Mouse (Mus musculus) intestine, postnatal 0 days (tissue): Measurements from ENCODE around the gene Psd. TPM values are rescaled to one million over a fixed set of nuclear protein-coding genes. Genes with fewer than 3 reads are reported as not detected.

ENCODE experiments used
- ATAC-seq: fragments of 200-750 bp; cut with Nextera tagmentation; 2 replicates; pipeline ENCODE4 v1.8.0; 2017; ENCODE audit warnings: mild to moderate bottlenecking, moderate TSS enrichment, moderate library complexity
- H3K27ac ChIP-seq: fragments of 300-500 bp; sonication (generic); 2 replicates; pipeline ENCODE4 v1.5.1; 2014; ENCODE audit warnings: mild to moderate bottlenecking, low read depth, low read length, moderate library complexity
- H3K27me3 ChIP-seq: fragments of 300-500 bp; sonication (generic); replicated peaks from 2 replicates; pipeline ENCODE4 v1.6.1; 2014; ENCODE audit warnings: low read length, mixed read lengths; ENCODE audit not compliant: control insufficient read depth, insufficient read depth
- H3K36me3 ChIP-seq: fragments of 300-500 bp; sonication (generic); 2 replicates; pipeline ENCODE4 v1.6.1; 2014; ENCODE audit warnings: mild to moderate bottlenecking, moderate library complexity; ENCODE audit not compliant: control insufficient read depth, insufficient read depth
- H3K4me1 ChIP-seq: fragments of 300-500 bp; sonication (generic); replicated peaks from 2 replicates; pipeline ENCODE4 v1.6.1; 2014; ENCODE audit warnings: antibody characterized with exemption, low read length, mixed read lengths; ENCODE audit not compliant: control insufficient read depth, insufficient read depth
- H3K4me2 ChIP-seq: fragments of 300-500 bp; sonication (generic); replicated peaks from 2 replicates; pipeline ENCODE4 v1.6.1; 2014; ENCODE audit warnings: low read depth, mild to moderate bottlenecking, moderate library complexity
- H3K4me3 ChIP-seq: fragments of 300-500 bp; sonication (generic); 2 replicates; pipeline ENCODE4 v1.5.1; 2014; ENCODE audit warnings: low read depth, low read length
- H3K9ac ChIP-seq: fragments of 300-500 bp; sonication (generic); 2 replicates; pipeline ENCODE4 v1.6.1; 2014; ENCODE audit warnings: mild to moderate bottlenecking, low read depth, low read length
- H3K9me3 ChIP-seq: fragments of 300-500 bp; sonication (generic); 2 replicates; pipeline ENCODE4 v1.6.1; 2016; ENCODE audit warnings: mixed run types; ENCODE audit not compliant: control insufficient read depth
- CTCF ChIP-seq: sonication (generic); IDR thresholded peaks from 2 replicates; pipeline ENCODE4 v1.5.1; 2016; ENCODE audit warnings: low read depth, mild to moderate bottlenecking, control low read depth, antibody characterized with exemption, moderate library complexity
- WGBS: fragments of 180-500 bp; shearing (Covaris S2); extraction: QIAGEN DNeasy Blood & Tissue Kit; methylation state at CpG from one replicate; pipeline ENCODE4 v1.1.7; 2014; 5-methylcytosine and 5-hydroxymethylcytosine counted together
- polyA plus RNA-seq: library from polyadenylated mRNA; unstranded; fragments of >200 nt; fragmentation: Nextera tagmentation; extraction: Ambion mirVana; gene quantifications from 2 replicates; pipeline ENCODE4 v1.2.1, GENCODE M21; 2015

Psd gene
- 27.1 and 30.1 TPM in 2 replicates for polyA plus RNA-seq

DNA sequence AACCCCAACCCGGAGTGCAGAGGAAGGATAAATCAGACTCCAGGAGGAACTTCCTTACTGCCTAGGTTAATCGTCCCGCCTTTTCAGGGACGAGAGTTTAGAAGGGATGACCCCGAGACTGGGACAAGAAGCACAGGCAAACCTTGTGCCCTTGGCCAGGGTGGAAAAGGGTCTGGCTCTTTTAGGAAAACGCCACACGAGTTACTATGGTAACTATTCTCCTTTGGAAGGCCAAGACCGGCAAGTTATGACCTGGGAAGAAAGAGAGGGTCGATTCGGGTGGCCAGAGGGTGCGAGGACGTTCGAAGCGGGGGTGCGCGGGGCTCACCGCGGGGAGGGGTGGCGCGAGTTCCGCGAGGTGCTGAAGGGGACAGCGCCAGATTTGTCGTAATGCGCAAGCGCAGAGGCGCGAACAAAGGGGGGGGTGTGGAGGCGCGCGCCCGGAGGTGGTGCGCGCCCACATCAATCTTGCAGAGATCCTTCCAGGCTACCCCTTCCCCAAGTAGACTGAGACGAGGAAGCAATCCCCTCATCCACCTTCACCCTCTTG is at the start of gene Psd:
Gene Psd (minus strand): TSS at position 401 of the 550 bp plus-strand sequence.
- TF ChIP-seq CTCF = no peak
- H3K27ac ChIP-seq = peak within 1 kb of the TSS; percentile 82; the same call in 1 of the 2 replicates
- ATAC-seq = no peak
- no peaks in the 10 kb centered on the region for H3K9me3 ChIP-seq
- H3K9ac ChIP-seq = peak within 1 kb of the TSS; percentile 62; the same call in 1 of the 2 replicates
- H3K4me1 ChIP-seq = peaks cover 18% of the 10 kb centered on the region; the same call in 1 of the 2 replicates
- H3K4me2 ChIP-seq = peak within 1 kb of the TSS; percentile 94
- peak within 1 kb of the TSS; percentile 66 for H3K4me3 ChIP-seq
- WGBS = under 1% methylated on average over 35 of the region's 35 CpGs
- H3K27me3 ChIP-seq = peaks cover 41% of the 10 kb centered on the region
- peaks cover 17% of the 10 kb centered on the region for H3K36me3 ChIP-seq

DNA sequence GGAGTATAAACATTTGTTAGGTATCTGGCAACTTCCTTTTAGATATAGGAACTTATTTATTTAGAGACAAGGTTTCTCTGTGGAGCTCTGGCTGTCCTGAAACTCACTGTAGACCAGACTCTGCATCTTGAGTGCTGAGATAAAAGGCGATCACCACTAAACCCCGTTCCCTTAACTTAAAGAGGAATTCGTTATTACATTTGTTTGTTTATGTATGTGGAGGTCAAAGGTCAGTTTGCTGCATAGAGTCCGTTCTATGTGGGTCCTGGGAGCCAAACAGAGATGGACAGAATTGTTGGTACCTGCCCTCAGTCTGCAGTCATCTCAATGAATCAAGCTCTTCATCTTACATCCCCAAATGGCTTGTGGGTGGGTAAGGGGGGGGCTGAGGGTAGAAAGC is 48.9 kb upstream of the Psd start:
- ATAC-seq = no peak
- no peak overlapping the region for H3K27ac ChIP-seq
- H3K27me3 ChIP-seq = no peaks in the 10 kb centered on the region
- no peaks in the 10 kb centered on the region for H3K9me3 ChIP-seq
- no peak overlapping the region for H3K4me2 ChIP-seq
- no peak for TF ChIP-seq CTCF
- 0 out of 2 replicates have a peak, but pooled peaks cover 3% of the 10 kb centered on the region for H3K4me1 ChIP-seq
- peaks cover 43% of the 10 kb centered on the region for H3K36me3 ChIP-seq
- no peak overlapping the region for H3K4me3 ChIP-seq
- H3K9ac ChIP-seq = no peak overlapping the region
- 14% methylated on average over 4 of the region's 4 CpGs for WGBS

DNA sequence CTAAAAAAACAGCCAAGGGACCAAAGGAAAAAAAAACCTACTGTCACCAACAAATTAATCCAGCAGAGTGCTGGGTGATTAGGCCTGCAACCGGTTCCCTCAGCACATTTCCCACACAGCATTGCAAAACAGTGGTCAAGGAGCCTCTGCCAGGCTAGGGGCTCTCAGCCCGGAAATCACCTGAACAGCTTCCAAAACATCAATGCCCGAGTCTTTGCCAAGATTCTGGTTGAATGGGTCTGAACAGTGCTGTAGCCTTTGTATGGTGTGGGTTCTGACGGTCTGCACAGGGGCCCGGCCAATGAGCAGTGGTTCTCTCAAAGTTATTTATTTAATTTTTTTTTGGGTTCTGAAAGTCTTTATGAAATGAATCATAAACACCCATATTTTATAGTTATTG is 48.5 kb upstream of the Psd start:
- WGBS = 54% methylated on average over 5 of the region's 5 CpGs
- no peak overlapping the region for H3K4me3 ChIP-seq
- no peak overlapping the region for H3K4me2 ChIP-seq
- no peak overlapping the region for H3K9ac ChIP-seq
- H3K36me3 ChIP-seq = peaks cover 41% of the 10 kb centered on the region
- TF ChIP-seq CTCF = no peak
- no peaks in the 10 kb centered on the region for H3K27me3 ChIP-seq
- ATAC-seq = no peak
- H3K9me3 ChIP-seq = no peaks in the 10 kb centered on the region
- H3K27ac ChIP-seq = no peak overlapping the region
- H3K4me1 ChIP-seq = 0 out of 2 replicates have a peak, but pooled peaks cover 3% of the 10 kb centered on the region

DNA sequence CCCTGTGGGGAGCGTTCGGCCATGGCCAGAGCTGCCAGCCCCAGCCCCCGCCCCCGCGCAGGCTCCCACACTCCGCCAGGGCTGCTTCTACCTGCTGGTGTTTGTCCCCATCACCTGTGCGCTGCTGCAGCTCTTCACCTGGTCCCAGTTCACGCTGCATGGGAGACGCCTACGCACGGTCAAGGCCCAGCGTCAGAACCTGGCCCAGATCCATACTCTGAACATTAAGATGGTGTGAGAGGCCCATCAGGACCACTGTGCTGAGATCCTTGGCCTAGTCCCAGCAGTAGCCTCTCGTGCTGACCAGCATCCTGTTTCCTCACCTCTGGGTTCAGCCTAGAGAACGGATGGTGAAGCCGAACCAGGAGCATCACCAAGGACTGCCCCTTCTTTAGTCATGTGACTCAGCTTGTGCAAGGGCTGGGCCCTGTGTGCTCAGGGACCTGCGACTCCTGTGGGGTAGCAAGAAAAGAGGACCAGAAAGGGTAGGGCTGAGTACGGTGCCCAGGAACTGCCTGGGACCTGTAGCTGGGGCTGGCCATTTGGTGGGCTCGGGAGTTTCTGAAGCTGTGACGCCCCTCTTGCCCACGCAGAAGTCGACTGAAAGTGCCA is 47.6 kb upstream of the Psd start:
- H3K9ac ChIP-seq = no peak overlapping the region
- no peaks in the 10 kb centered on the region for H3K9me3 ChIP-seq
- no peak overlapping the region for H3K4me2 ChIP-seq
- peaks cover 36% of the 10 kb centered on the region for H3K36me3 ChIP-seq
- no peaks in the 10 kb centered on the region for H3K27me3 ChIP-seq
- no peak overlapping the region for H3K4me3 ChIP-seq
- no peak for ATAC-seq
- H3K4me1 ChIP-seq = 0 out of 2 replicates have a peak, but pooled peaks cover 3% of the 10 kb centered on the region
- WGBS = 63% methylated on average over 21 of the region's 21 CpGs
- H3K27ac ChIP-seq = no peak overlapping the region
- TF ChIP-seq CTCF = no peak

DNA sequence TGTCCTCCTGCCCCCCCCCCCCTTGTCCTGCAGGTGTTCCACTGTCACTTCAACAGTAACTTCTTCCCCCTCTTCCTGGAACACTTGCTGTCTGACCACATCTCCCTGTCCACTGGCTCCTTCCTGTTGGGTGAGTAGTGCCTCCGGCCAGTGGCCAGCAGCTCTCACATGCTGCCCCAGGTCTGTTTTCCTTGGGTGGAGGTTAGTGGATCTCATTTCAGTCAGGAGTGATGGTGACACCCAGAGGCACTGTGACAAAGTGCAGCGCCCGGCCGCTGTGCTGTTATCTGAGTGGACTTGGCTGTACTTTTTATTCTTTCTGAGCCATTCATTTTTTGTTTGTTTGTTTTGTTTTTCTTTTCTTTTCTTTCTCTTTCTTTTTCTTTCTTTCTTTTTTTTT is 42.2 kb upstream of the Psd start:
- Histone ChIP-seq H3K9ac (no peak overlapping the region), H3K9me3 (no peaks in the 10 kb centered on the region), H3K36me3 (0 out of 2 replicates have a peak, but pooled peaks cover 6% of the 10 kb centered on the region), H3K27ac (no peak overlapping the region), H3K4me1 (no peaks in the 10 kb centered on the region), H3K4me3 (no peak overlapping the region), H3K27me3 (no peaks in the 10 kb centered on the region), H3K4me2 (no peak overlapping the region)
- 20% methylated on average over 4 of the region's 4 CpGs for WGBS
- ATAC-seq = peak; percentile 26; the same call in 1 of the 2 replicates
- TF ChIP-seq CTCF = peak; percentile 80

DNA sequence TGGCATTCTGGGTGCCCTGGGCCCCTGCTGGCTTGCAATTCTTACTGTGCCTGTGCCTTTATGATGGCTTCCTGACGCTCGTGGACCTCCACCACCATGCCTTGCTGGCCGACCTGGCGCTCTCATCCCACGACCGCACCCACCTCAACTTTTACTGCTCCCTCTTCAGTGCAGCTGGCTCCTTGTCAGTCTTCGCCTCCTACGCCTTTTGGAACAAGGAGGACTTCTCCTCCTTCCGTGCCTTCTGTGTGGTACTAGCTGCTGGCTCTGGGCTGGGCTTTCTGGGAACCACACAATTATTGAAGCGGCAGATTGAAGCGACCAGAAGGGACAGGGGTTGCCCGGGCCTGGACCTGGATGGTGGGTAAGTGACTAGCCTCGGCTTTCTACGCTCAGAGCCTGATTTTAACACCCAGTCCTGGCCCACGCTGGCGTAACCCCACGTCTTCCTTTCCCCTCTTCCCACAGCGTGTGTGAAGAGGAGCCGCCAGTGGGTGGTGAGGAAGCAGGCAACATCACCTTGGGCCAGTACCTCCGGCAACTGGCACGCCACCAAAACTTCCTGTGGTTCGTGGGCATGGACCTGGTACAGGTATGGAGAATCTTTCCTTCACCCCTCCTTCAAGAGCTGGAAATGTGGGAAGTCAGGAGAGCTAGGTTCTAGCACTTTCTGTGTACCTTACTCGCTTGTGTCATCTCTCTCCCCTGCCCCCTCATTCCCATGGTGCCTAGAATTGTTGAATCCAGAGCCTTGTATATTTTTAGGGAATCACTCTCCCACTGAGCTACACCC is 41.0 kb upstream of the Psd start:
- no peak overlapping the region for H3K4me2 ChIP-seq
- H3K9me3 ChIP-seq = no peaks in the 10 kb centered on the region
- TF ChIP-seq CTCF = no peak
- H3K4me1 ChIP-seq = no peaks in the 10 kb centered on the region
- 0 out of 2 replicates have a peak, but pooled peaks cover 6% of the 10 kb centered on the region for H3K36me3 ChIP-seq
- no peak overlapping the region for H3K9ac ChIP-seq
- H3K27me3 ChIP-seq = no peaks in the 10 kb centered on the region
- H3K4me3 ChIP-seq = no peak overlapping the region
- ATAC-seq = no peak
- 89% methylated on average over 21 of the region's 23 CpGs for WGBS
- no peak overlapping the region for H3K27ac ChIP-seq
